Mouse (Mus musculus): ENCODE measurements around the gene Tmx2. TPM values are rescaled to one million over a fixed set of nuclear protein-coding genes. Genes with fewer than 3 reads are reported as not detected.

Gene Tmx2
- polyA plus RNA-seq, 1 experiment, result 90.0 TPM

DNA sequence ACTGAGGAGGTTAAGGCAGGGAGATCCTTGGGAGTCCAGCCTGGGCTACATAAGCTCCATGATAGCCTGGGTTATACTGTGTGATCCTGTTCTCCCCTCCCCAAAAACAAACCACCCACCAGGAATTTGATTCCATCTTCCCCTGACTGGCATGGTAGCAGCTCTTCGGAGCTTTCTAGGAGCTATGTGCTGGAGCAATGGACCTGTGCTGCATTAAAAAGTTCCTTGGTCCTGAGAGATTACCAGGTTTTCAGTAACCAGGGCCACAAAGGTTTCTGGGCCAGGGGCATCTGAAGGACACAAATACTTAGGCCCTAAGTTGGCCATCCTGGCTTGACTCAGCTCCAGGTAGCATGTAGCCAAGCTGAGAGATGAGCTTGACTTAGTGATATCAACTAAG lies 46.9 kb downstream of the Tmx2 start:
- no peak overlapping the region for H3ac ChIP-seq (ENCODE audit: control insufficient read depth, insufficient read length, low read depth)

DNA sequence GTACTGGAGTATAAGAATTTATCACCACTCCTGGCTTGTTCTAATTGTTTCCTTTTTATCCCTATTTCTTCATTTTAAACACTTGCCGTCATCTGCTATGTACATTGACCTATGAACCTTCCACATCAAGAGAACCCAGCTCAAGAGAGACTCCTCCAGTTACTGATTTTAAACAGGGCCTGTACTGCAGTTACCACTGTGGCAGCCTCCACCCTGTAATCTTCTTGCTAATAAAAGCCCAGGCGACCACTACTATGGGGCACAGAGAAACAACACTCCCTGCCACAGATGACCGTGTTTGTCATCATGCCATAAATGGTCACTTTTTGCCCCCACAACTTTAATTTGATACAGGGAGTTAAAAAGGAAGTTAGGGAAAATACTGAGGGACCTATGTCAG lies 51.9 kb downstream of the Tmx2 start:
- no peak overlapping the region for H3K4me3 ChIP-seq (ENCODE audit: insufficient read depth, poor library complexity, severe bottlenecking)
- TF ChIP-seq CEBPB (IDR thresholded peaks at IDR 0.05; ENCODE audit: low read depth), result no peak
- TF ChIP-seq MYOG (IDR thresholded peaks at IDR 0.05; ENCODE audit: control insufficient read depth, extremely low read depth, insufficient read length), result no peak
- no peaks in the 10 kb centered on the region for H3K27me3 ChIP-seq (ENCODE audit: control insufficient read depth, insufficient read depth, insufficient read length)
- peaks cover 65% of the 10 kb centered on the region for H3K36me3 ChIP-seq (ENCODE audit: control insufficient read depth, insufficient read depth)
- no peak overlapping the region for H3ac ChIP-seq (ENCODE audit: control insufficient read depth, insufficient read length, low read depth)
- peaks cover 97% of the 10 kb centered on the region for H3K79me3 ChIP-seq (ENCODE audit: low read depth)
- H3K79me2 ChIP-seq (ENCODE audit: control insufficient read depth, insufficient read depth), result peaks cover 100% of the 10 kb centered on the region

More for the DNA sequence above, 46.9 kb downstream of the Tmx2 start:
- no peak overlapping the region for H3K4me3 ChIP-seq (ENCODE audit: insufficient read depth, poor library complexity, severe bottlenecking)
- peaks cover 82% of the 10 kb centered on the region for H3K79me3 ChIP-seq (ENCODE audit: low read depth)
- H3K36me3 ChIP-seq (ENCODE audit: control insufficient read depth, insufficient read depth), result peaks cover 33% of the 10 kb centered on the region
- no peaks in the 10 kb centered on the region for H3K27me3 ChIP-seq (ENCODE audit: control insufficient read depth, insufficient read depth, insufficient read length)
- TF ChIP-seq CTCF (IDR thresholded peaks at IDR 0.05; ENCODE audit: control insufficient read depth, insufficient read depth, insufficient read length) (no peak), MAX (IDR thresholded peaks at IDR 0.05) (no peak), FOSL1 (IDR thresholded peaks at IDR 0.05; ENCODE audit: insufficient read depth, low read length, poor library complexity, severe bottlenecking) (no peak), MYOG (IDR thresholded peaks at IDR 0.05; ENCODE audit: control insufficient read depth, extremely low read depth, insufficient read length) (no peak), CEBPB (IDR thresholded peaks at IDR 0.05; ENCODE audit: low read depth) (no peak), MYOD1 (IDR thresholded peaks at IDR 0.05; ENCODE audit: control insufficient read depth, insufficient read length, low read depth) (no peak), USF1 (IDR thresholded peaks at IDR 0.05; ENCODE audit: low read depth) (no peak)
- peaks cover 95% of the 10 kb centered on the region for H3K79me2 ChIP-seq (ENCODE audit: control insufficient read depth, insufficient read depth)

DNA sequence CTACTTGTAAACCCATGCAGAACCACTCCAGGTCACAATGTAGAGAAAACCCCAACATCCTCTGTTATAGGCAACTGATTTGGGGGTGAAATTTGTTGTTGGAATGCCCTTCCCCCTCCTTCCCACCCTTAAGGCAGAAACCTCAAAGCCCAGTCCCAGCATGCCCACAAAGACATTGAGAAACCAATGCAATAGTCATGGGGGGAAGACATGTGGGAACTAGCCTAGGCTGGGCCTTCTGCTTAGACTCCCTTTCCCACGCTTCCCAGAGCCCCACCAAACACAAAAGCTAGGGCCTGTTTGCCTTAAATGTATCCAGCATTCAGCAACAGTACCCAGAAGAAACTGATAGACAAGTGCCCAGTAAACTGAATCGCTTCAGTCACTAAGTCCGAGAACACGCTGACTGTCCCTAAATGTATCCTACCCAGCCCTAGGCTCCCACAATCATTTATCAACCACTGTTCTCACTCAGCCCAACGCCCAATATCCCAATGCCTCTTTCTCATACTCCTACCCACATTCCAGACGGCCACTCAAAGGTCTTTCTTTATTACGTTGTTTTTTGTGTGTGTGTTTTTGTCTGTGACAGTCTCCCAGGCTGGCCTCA lies 52.5 kb downstream of the Tmx2 start:
- peaks cover 97% of the 10 kb centered on the region for H3K79me3 ChIP-seq (ENCODE audit: low read depth)
- peaks cover 100% of the 10 kb centered on the region for H3K79me2 ChIP-seq (ENCODE audit: control insufficient read depth, insufficient read depth)
- no peak overlapping the region for H3ac ChIP-seq (ENCODE audit: control insufficient read depth, insufficient read length, low read depth)
- H3K27me3 ChIP-seq (ENCODE audit: control insufficient read depth, insufficient read depth, insufficient read length), result no peaks in the 10 kb centered on the region
- H3K4me3 ChIP-seq (ENCODE audit: insufficient read depth, poor library complexity, severe bottlenecking), result no peak overlapping the region
- no peak for TF ChIP-seq MYOG (IDR thresholded peaks at IDR 0.05; ENCODE audit: control insufficient read depth, extremely low read depth, insufficient read length)
- no peak for TF ChIP-seq MYOD1 (IDR thresholded peaks at IDR 0.05; ENCODE audit: control insufficient read depth, insufficient read length, low read depth)
- TF ChIP-seq CTCF (IDR thresholded peaks at IDR 0.05; ENCODE audit: control insufficient read depth, insufficient read depth, insufficient read length), result no peak
- TF ChIP-seq FOSL1 (IDR thresholded peaks at IDR 0.05; ENCODE audit: insufficient read depth, low read length, poor library complexity, severe bottlenecking), result no peak
- TF ChIP-seq USF1 (IDR thresholded peaks at IDR 0.05; ENCODE audit: low read depth), result no peak
- no peak for TF ChIP-seq MAX (IDR thresholded peaks at IDR 0.05)
- H3K36me3 ChIP-seq (ENCODE audit: control insufficient read depth, insufficient read depth), result peaks cover 66% of the 10 kb centered on the region

DNA sequence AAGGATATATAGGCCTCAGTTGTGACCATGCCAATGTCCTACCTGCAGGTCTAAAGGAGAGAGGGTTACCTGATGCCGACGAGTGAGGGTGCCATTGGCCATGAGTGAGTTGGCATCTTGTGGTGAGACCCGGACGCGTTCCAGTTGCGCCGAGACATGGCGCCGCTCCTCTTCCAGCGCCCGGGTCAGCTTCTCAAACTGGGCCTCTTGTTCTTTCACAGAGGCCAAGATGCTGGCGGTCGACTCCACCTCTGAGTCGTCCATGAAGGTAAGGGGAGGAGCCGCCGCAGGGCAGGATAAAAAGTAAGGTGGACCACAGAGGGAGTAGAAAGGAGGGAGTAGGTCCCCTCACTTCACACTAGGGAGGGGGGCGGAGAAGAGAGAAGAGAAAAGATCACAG lies 54.7 kb downstream of the Tmx2 start:
- no peaks in the 10 kb centered on the region for H3K27me3 ChIP-seq (ENCODE audit: control insufficient read depth, insufficient read depth, insufficient read length)
- H3K4me3 ChIP-seq (ENCODE audit: insufficient read depth, poor library complexity, severe bottlenecking), result no peak overlapping the region
- H3K36me3 ChIP-seq (ENCODE audit: control insufficient read depth, insufficient read depth), result peaks cover 76% of the 10 kb centered on the region
- peaks cover 85% of the 10 kb centered on the region for H3K79me3 ChIP-seq (ENCODE audit: low read depth)
- H3K79me2 ChIP-seq (ENCODE audit: control insufficient read depth, insufficient read depth), result peaks cover 98% of the 10 kb centered on the region
- no peak overlapping the region for H3ac ChIP-seq (ENCODE audit: control insufficient read depth, insufficient read length, low read depth)
- TF ChIP-seq CEBPB (IDR thresholded peaks at IDR 0.05; ENCODE audit: low read depth), result no peak
- no peak for TF ChIP-seq USF1 (IDR thresholded peaks at IDR 0.05; ENCODE audit: low read depth)
- no peak for TF ChIP-seq FOSL1 (IDR thresholded peaks at IDR 0.05; ENCODE audit: insufficient read depth, low read length, poor library complexity, severe bottlenecking)
- no peak for TF ChIP-seq MYOD1 (IDR thresholded peaks at IDR 0.05; ENCODE audit: control insufficient read depth, insufficient read length, low read depth)
- no peak for TF ChIP-seq CTCF (IDR thresholded peaks at IDR 0.05; ENCODE audit: control insufficient read depth, insufficient read depth, insufficient read length)
- no peak for TF ChIP-seq MYOG (IDR thresholded peaks at IDR 0.05; ENCODE audit: control insufficient read depth, extremely low read depth, insufficient read length)
- TF ChIP-seq MAX (IDR thresholded peaks at IDR 0.05), result no peak

DNA sequence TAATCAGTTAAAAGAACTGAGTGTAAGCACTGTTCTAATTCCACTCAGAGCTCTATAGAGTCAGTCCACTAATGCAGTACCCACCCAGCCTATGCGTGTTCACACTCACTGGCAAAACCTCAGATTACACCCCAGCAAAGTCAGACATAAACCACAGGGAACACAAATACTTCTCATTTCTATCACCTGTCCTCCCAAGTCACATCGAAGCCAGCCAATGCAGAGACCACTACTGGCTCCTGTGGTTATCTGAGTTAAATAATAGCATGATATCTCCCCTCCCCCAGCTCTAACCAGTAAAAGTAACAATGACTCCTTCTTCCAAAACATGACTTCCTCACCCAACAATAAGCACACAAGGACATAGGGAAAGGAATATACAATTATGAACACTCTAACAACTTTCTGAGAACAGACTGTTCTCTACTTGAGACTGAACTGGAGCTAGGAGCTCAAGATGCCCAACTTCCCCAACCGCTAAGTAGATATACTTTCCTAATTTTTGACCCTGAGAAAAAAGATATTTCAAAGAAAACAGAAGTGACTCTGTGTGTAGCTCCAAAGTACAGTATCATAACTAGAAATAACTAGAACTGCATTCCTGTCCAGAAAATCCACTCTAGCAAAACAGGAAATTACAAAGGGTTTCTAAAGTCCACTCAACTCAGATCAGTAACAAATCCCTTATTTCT lies 55.4 kb downstream of the Tmx2 start:
- H3K79me2 ChIP-seq (ENCODE audit: control insufficient read depth, insufficient read depth), result peaks cover 95% of the 10 kb centered on the region
- no peak for TF ChIP-seq CEBPB (IDR thresholded peaks at IDR 0.05; ENCODE audit: low read depth)
- TF ChIP-seq MYOD1 (IDR thresholded peaks at IDR 0.05; ENCODE audit: control insufficient read depth, insufficient read length, low read depth), result peak; percentile 74
- no peak for TF ChIP-seq FOSL1 (IDR thresholded peaks at IDR 0.05; ENCODE audit: insufficient read depth, low read length, poor library complexity, severe bottlenecking)
- no peak for TF ChIP-seq CTCF (IDR thresholded peaks at IDR 0.05; ENCODE audit: control insufficient read depth, insufficient read depth, insufficient read length)
- peaks cover 79% of the 10 kb centered on the region for H3K79me3 ChIP-seq (ENCODE audit: low read depth)
- H3K36me3 ChIP-seq (ENCODE audit: control insufficient read depth, insufficient read depth), result peaks cover 70% of the 10 kb centered on the region
- H3K4me3 ChIP-seq (ENCODE audit: insufficient read depth, poor library complexity, severe bottlenecking), result no peak overlapping the region
- no peaks in the 10 kb centered on the region for H3K27me3 ChIP-seq (ENCODE audit: control insufficient read depth, insufficient read depth, insufficient read length)
- no peak overlapping the region for H3ac ChIP-seq (ENCODE audit: control insufficient read depth, insufficient read length, low read depth)

DNA sequence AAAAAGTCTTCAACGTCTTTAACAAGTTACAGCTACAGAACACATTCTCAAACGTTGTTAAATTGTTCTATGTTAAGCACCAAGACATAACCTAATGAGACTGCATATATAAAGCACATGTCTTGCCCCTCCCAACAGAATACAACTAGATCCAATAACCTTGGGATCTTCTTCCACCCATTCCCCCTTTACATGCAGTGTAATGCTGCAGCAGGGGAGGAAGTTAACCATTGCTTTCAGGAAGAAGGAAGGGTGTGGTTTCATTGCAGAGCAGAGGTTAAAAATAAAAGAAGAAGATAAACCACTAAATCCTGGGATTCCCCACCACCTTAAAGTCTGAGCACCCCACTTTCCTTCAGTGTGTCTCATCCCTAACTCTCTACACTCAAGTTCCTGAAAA lies 56.3 kb downstream of the Tmx2 start:
- no peak overlapping the region for H3K4me3 ChIP-seq (ENCODE audit: insufficient read depth, poor library complexity, severe bottlenecking)
- H3K79me3 ChIP-seq (ENCODE audit: low read depth), result peaks cover 76% of the 10 kb centered on the region
- no peak overlapping the region for H3ac ChIP-seq (ENCODE audit: control insufficient read depth, insufficient read length, low read depth)
- peaks cover 64% of the 10 kb centered on the region for H3K36me3 ChIP-seq (ENCODE audit: control insufficient read depth, insufficient read depth)
- peaks cover 95% of the 10 kb centered on the region for H3K79me2 ChIP-seq (ENCODE audit: control insufficient read depth, insufficient read depth)
- TF ChIP-seq FOSL1 (IDR thresholded peaks at IDR 0.05; ENCODE audit: insufficient read depth, low read length, poor library complexity, severe bottlenecking), result no peak
- no peak for TF ChIP-seq CEBPB (IDR thresholded peaks at IDR 0.05; ENCODE audit: low read depth)
- no peak for TF ChIP-seq MYOD1 (IDR thresholded peaks at IDR 0.05; ENCODE audit: control insufficient read depth, insufficient read length, low read depth)
- TF ChIP-seq USF1 (IDR thresholded peaks at IDR 0.05; ENCODE audit: low read depth), result no peak
- no peak for TF ChIP-seq CTCF (IDR thresholded peaks at IDR 0.05; ENCODE audit: control insufficient read depth, insufficient read depth, insufficient read length)
- no peak for TF ChIP-seq MAX (IDR thresholded peaks at IDR 0.05)
- TF ChIP-seq MYOG (IDR thresholded peaks at IDR 0.05; ENCODE audit: control insufficient read depth, extremely low read depth, insufficient read length), result no peak
- H3K27me3 ChIP-seq (ENCODE audit: control insufficient read depth, insufficient read depth, insufficient read length), result no peaks in the 10 kb centered on the region

All from C2C12 (cell line).